Mouse (Mus musculus) granulocyte monocyte progenitor cell, adult 5-6 weeks (primary cell): ENCODE results near the gene Hist1h3i. TPM values are rescaled to one million over a fixed set of nuclear protein-coding genes. Genes with fewer than 3 reads are reported as not detected.

Experiments used
- ATAC-seq: replicated peaks from 2 replicates; pipeline ENCODE4 v1.8.0; 2016; ENCODE audit warnings: mild to moderate bottlenecking, moderate TSS enrichment, inconsistent platforms; ENCODE audit not compliant: poor library complexity, severe bottlenecking
- total RNA-seq, 2 experiments: library from RNA; stranded (forward) in 1 of 2; stranded (reverse) in 1 of 2; fragments of 200-712, 200-1000 nt in 1 of 2; fragments of >200 nt in 1 of 2; fragmentation: Nextera tagmentation in 1 of 2; gene quantifications; 2 replicates each; pipeline ENCODE4 v1.2.3; 2014 to 2017

The Hist1h3i gene
- total RNA-seq, 2 experiments from 2014 or later, result 73.1 to 268 TPM

GRCm38 (mm10) chr13:21734906-21735767 lies 48.0 kb downstream of the Hist1h3i start, which contains the start of gene Hist1h4j:
Gene Hist1h4j, plus strand, starts transcription at chr13:21735064.
- ATAC-seq, result peak; percentile 76

GRCm38 (mm10) chr13:21734010-21734905 lies 48.9 kb downstream of the Hist1h3i start:
- ATAC-seq, result peak; percentile 71

- ATAC-seq, result no peak
These were observed 49.7 kb downstream of the Hist1h3i start for GRCm38 (mm10) chr13:21733466-21733865.

Other genes with a start within 250 kb of the Hist1h3i start
- gene Olfr1366, start 240.6 kb downstream of the Hist1h3i start, total RNA-seq (2014; fragmentation: Nextera tagmentation), result not detected in 2 replicates
- gene Olfr1366, start 240.6 kb downstream of the Hist1h3i start, total RNA-seq (2017), result not detected in 2 replicates
- not detected in 2 replicates for gene Olfr1535, start 223.5 kb downstream of the Hist1h3i start, total RNA-seq (2014; fragmentation: Nextera tagmentation)
- not detected in 2 replicates for gene Olfr1535, start 223.5 kb downstream of the Hist1h3i start, total RNA-seq (2017)
- gene Olfr1364, start 201.6 kb downstream of the Hist1h3i start, total RNA-seq (2014; fragmentation: Nextera tagmentation), result not detected in 2 replicates
- not detected in 2 replicates for gene Olfr1364, start 201.6 kb downstream of the Hist1h3i start, total RNA-seq (2017)
- gene Olfr1362, start 169.3 kb downstream of the Hist1h3i start, total RNA-seq (2014; fragmentation: Nextera tagmentation), result not detected in 2 replicates
- not detected in 2 replicates for gene Olfr1362, start 169.3 kb downstream of the Hist1h3i start, total RNA-seq (2017)
- gene Olfr11, start 140.9 kb downstream of the Hist1h3i start, total RNA-seq (2014; fragmentation: Nextera tagmentation), result not detected in 2 replicates
- not detected in 2 replicates for gene Olfr11, start 140.9 kb downstream of the Hist1h3i start, total RNA-seq (2017)
- gene Olfr1361, start 120.0 kb downstream of the Hist1h3i start, total RNA-seq (2014; fragmentation: Nextera tagmentation), result not detected in 2 replicates
- not detected in 2 replicates for gene Olfr1361, start 120.0 kb downstream of the Hist1h3i start, total RNA-seq (2017)
- gene Olfr1360, start 106.0 kb downstream of the Hist1h3i start, total RNA-seq (2014; fragmentation: Nextera tagmentation), result not detected in 2 replicates
- gene Olfr1360, start 106.0 kb downstream of the Hist1h3i start, total RNA-seq (2017), result not detected in 2 replicates
- gene Olfr1359, start 85.3 kb downstream of the Hist1h3i start, total RNA-seq (2014; fragmentation: Nextera tagmentation), result not detected in 2 replicates
- not detected in 2 replicates for gene Olfr1359, start 85.3 kb downstream of the Hist1h3i start, total RNA-seq (2017)
- 210 and 236 TPM in 2 replicates for gene Hist1h2bl, start 67.2 kb downstream of the Hist1h3i start, total RNA-seq (2014; fragmentation: Nextera tagmentation)
- gene Hist1h2bl, start 67.2 kb downstream of the Hist1h3i start, total RNA-seq (2017), result 416 and 515 TPM in 2 replicates
- 17.2 TPM in 1 of 2 replicates, not detected in the other for gene Hist1h2ai, start 66.9 kb downstream of the Hist1h3i start, total RNA-seq (2014; fragmentation: Nextera tagmentation)
- 2,072 and 5,185 TPM in 2 replicates for gene Hist1h2ai, start 66.9 kb downstream of the Hist1h3i start, total RNA-seq (2017)
- gene Hist1h3h, start 65.7 kb downstream of the Hist1h3i start, total RNA-seq (2014; fragmentation: Nextera tagmentation), result 4.5 TPM in 1 of 2 replicates, not detected in the other
- 334 and 360 TPM in 2 replicates for gene Hist1h3h, start 65.7 kb downstream of the Hist1h3i start, total RNA-seq (2017)
- gene Hist1h2bm, start 61.3 kb downstream of the Hist1h3i start, total RNA-seq (2014; fragmentation: Nextera tagmentation), result 123 and 125 TPM in 2 replicates
- 554 and 641 TPM in 2 replicates for gene Hist1h2bm, start 61.3 kb downstream of the Hist1h3i start, total RNA-seq (2017)
- gene Hist1h4j, start 48.3 kb downstream of the Hist1h3i start, total RNA-seq (2014; fragmentation: Nextera tagmentation), result 2.1 and 2.5 TPM in 2 replicates
- gene Hist1h4j, start 48.3 kb downstream of the Hist1h3i start, total RNA-seq (2017), result 277 and 325 TPM in 2 replicates
- 143 and 341 TPM in 2 replicates for gene Hist1h4k, start 32.9 kb downstream of the Hist1h3i start, total RNA-seq (2014; fragmentation: Nextera tagmentation)
- gene Hist1h4k, start 32.9 kb downstream of the Hist1h3i start, total RNA-seq (2017), result 2,272 and 2,398 TPM in 2 replicates
- gene Hist1h2ak, start 29.5 kb downstream of the Hist1h3i start, total RNA-seq (2014; fragmentation: Nextera tagmentation), result 8.6 and 105 TPM in 2 replicates
- 1,120 and 1,478 TPM in 2 replicates for gene Hist1h2ak, start 29.5 kb downstream of the Hist1h3i start, total RNA-seq (2017)
- gene Hist1h2bn, start 29.2 kb downstream of the Hist1h3i start, total RNA-seq (2014; fragmentation: Nextera tagmentation), result 168 and 218 TPM in 2 replicates
- 1,437 and 1,878 TPM in 2 replicates for gene Hist1h2bn, start 29.2 kb downstream of the Hist1h3i start, total RNA-seq (2017)
- 278 and 329 TPM in 2 replicates for gene Hist1h1b, start 2.7 kb downstream of the Hist1h3i start, total RNA-seq (2014; fragmentation: Nextera tagmentation)
- 1,634 and 1,715 TPM in 2 replicates for gene Hist1h1b, start 2.7 kb downstream of the Hist1h3i start, total RNA-seq (2017)
- 8.9 TPM in 1 of 2 replicates, not detected in the other for gene Hist1h2an, start 3.8 kb upstream of the Hist1h3i start, total RNA-seq (2014; fragmentation: Nextera tagmentation)
- gene Hist1h2an, start 3.8 kb upstream of the Hist1h3i start, total RNA-seq (2017), result 984 and 1,144 TPM in 2 replicates
- 8.8 and 28.0 TPM in 2 replicates for gene Hist1h2bp, start 4.1 kb upstream of the Hist1h3i start, total RNA-seq (2014; fragmentation: Nextera tagmentation)
- 41.2 and 55.0 TPM in 2 replicates for gene Hist1h2bp, start 4.1 kb upstream of the Hist1h3i start, total RNA-seq (2017)
- 261 and 279 TPM in 2 replicates for gene Hist1h2bq, start 26.8 kb upstream of the Hist1h3i start, total RNA-seq (2014; fragmentation: Nextera tagmentation)
- 496 and 652 TPM in 2 replicates for gene Hist1h2bq, start 26.8 kb upstream of the Hist1h3i start, total RNA-seq (2017)
- 54.5 TPM in 1 of 2 replicates, not detected in the other for gene Hist1h2ao, start 27.1 kb upstream of the Hist1h3i start, total RNA-seq (2014; fragmentation: Nextera tagmentation)
- 38.4 TPM in 1 of 2 replicates, not detected in the other for gene Hist1h2ao, start 27.1 kb upstream of the Hist1h3i start, total RNA-seq (2017)
- 72.5 and 88.1 TPM in 2 replicates for gene Hist1h4m, start 28.4 kb upstream of the Hist1h3i start, total RNA-seq (2014; fragmentation: Nextera tagmentation)
- 1,782 and 2,792 TPM in 2 replicates for gene Hist1h4m, start 28.4 kb upstream of the Hist1h3i start, total RNA-seq (2017)
- 21.5 and 58.9 TPM in 2 replicates for gene Hist1h4n, start 48.8 kb upstream of the Hist1h3i start, total RNA-seq (2014; fragmentation: Nextera tagmentation)
- gene Hist1h4n, start 48.8 kb upstream of the Hist1h3i start, total RNA-seq (2017), result 1,825 and 2,129 TPM in 2 replicates
- 38.3 and 85.3 TPM in 2 replicates for gene Hist1h2ap, start 50.1 kb upstream of the Hist1h3i start, total RNA-seq (2014; fragmentation: Nextera tagmentation)
- 5,843 and 7,480 TPM in 2 replicates for gene Hist1h2ap, start 50.1 kb upstream of the Hist1h3i start, total RNA-seq (2017)
- gene Hist1h2br, start 50.4 kb upstream of the Hist1h3i start, total RNA-seq (2014; fragmentation: Nextera tagmentation), result 243 and 249 TPM in 2 replicates
- 665 and 823 TPM in 2 replicates for gene Hist1h2br, start 50.4 kb upstream of the Hist1h3i start, total RNA-seq (2017)
- gene Zfp184, start 161.7 kb upstream of the Hist1h3i start, total RNA-seq (2014; fragmentation: Nextera tagmentation), result 13.3 and 15.7 TPM in 2 replicates
- 13.3 and 16.3 TPM in 2 replicates for gene Zfp184, start 161.7 kb upstream of the Hist1h3i start, total RNA-seq (2017)
- not detected in 2 replicates for gene Pom121l2, start 197.8 kb upstream of the Hist1h3i start, total RNA-seq (2014; fragmentation: Nextera tagmentation)
- gene Pom121l2, start 197.8 kb upstream of the Hist1h3i start, total RNA-seq (2017), result not detected in 2 replicates
- gene Prss16, start 226.4 kb upstream of the Hist1h3i start, total RNA-seq (2014; fragmentation: Nextera tagmentation), result 12.8 and 15.1 TPM in 2 replicates
- 8.3 and 9.1 TPM in 2 replicates for gene Prss16, start 226.4 kb upstream of the Hist1h3i start, total RNA-seq (2017)